Mouse (Mus musculus) ES-Bruce4 (cell line): ENCODE measurements around the gene Hsdl2. TPM values are rescaled to one million over a fixed set of nuclear protein-coding genes. Genes with fewer than 3 reads are reported as not detected.
A peak's percentile ranks its signal among the peaks of the same experiment; 100 is the strongest.

Source experiments
- H3K27ac ChIP-seq: 2 replicates; pipeline ENCODE4 v1.5.1; 2012; ENCODE audit warnings: low read length, inconsistent platforms; ENCODE audit not compliant: insufficient read depth
- H3K27me3 ChIP-seq: 2 replicates; pipeline ENCODE4 v1.6.1; 2012; ENCODE audit warnings: mild to moderate bottlenecking, low read length, inconsistent platforms; ENCODE audit not compliant: control insufficient read depth, poor library complexity, insufficient read depth, severe bottlenecking
- H3K36me3 ChIP-seq: 2 replicates; pipeline ENCODE4 v1.6.1; 2012; ENCODE audit warnings: inconsistent platforms, mild to moderate bottlenecking, low read length, moderate library complexity; ENCODE audit not compliant: control insufficient read depth, poor library complexity, insufficient read depth, severe bottlenecking
- H3K4me1 ChIP-seq: one replicate; pipeline ENCODE4 v1.8.1; 2011; ENCODE audit warnings: low read length; ENCODE audit not compliant: control insufficient read depth, insufficient read depth
- H3K4me3 ChIP-seq: 2 replicates; pipeline ENCODE4 v1.5.1; 2011; ENCODE audit warnings: low read depth, mild to moderate bottlenecking, low read length
- H3K9ac ChIP-seq: 2 replicates; pipeline ENCODE4 v1.6.1; 2012; ENCODE audit warnings: low read depth, mild to moderate bottlenecking, inconsistent platforms; ENCODE audit not compliant: poor library complexity, severe bottlenecking
- H3K9me3 ChIP-seq: replicated peaks from 2 replicates; pipeline ENCODE4 v1.6.1; 2012; ENCODE audit warnings: mild to moderate bottlenecking, low read length, inconsistent platforms; ENCODE audit not compliant: control insufficient read depth, poor library complexity, insufficient read depth, severe bottlenecking
- CTCF ChIP-seq: IDR thresholded peaks from one replicate; pipeline ENCODE4 v1.8.1; 2011; ENCODE audit warnings: low read depth, low read length
- EP300 ChIP-seq: IDR thresholded peaks from 2 replicates; pipeline ENCODE4 v1.6.1; 2011; ENCODE audit warnings: low read depth, low read length; ENCODE audit not compliant: insufficient read depth
- POLR2A ChIP-seq: IDR thresholded peaks from one replicate; pipeline ENCODE4 v1.8.1; 2011; ENCODE audit warnings: low read length; ENCODE audit not compliant: insufficient read depth
- polyA plus RNA-seq: library from polyadenylated mRNA; stranded (reverse); fragments of >200 nt; gene quantifications from 2 replicates; pipeline ENCODE4 v1.2.4, GENCODE M21; 2011; ENCODE audit warnings: low read depth; ENCODE audit not compliant: missing spikeins, insufficient read depth, insufficient read length

Gene Hsdl2
- polyA plus RNA-seq, 1 experiment = 27.3 TPM

- Histone ChIP-seq H3K4me3 (no peak overlapping the region), H3K9me3 (no peaks in the 10 kb centered on the region), H3K4me1 (no peaks in the 10 kb centered on the region), H3K9ac (no peak overlapping the region), H3K36me3 (no peaks in the 10 kb centered on the region), H3K27me3 (peaks cover 1% of the 10 kb centered on the region; the same call in 1 of the 2 replicates), H3K27ac (no peak overlapping the region)
- TF ChIP-seq CTCF (no peak), POLR2A (no peak), EP300 (no peak)
These were observed 34.9 kb upstream of the Hsdl2 start for GRCm38 (mm10) chr4:59546285-59547071.

- H3K9ac ChIP-seq = 0 out of 2 replicates have a peak overlapping the region, but pooled peaks have one; percentile 98
- H3K27me3 ChIP-seq = peaks cover 1% of the 10 kb centered on the region; the same call in 1 of the 2 replicates
- no peak overlapping the region for H3K4me3 ChIP-seq
- TF ChIP-seq POLR2A = no peak
- TF ChIP-seq EP300 = no peak
- TF ChIP-seq CTCF = no peak
- H3K9me3 ChIP-seq = no peaks in the 10 kb centered on the region
- no peaks in the 10 kb centered on the region for H3K36me3 ChIP-seq
- no peaks in the 10 kb centered on the region for H3K4me1 ChIP-seq
- no peak overlapping the region for H3K27ac ChIP-seq
These were observed 34.0 kb upstream of the Hsdl2 start for GRCm38 (mm10) chr4:59547136-59547889.

- peak overlapping the region; percentile 92 for H3K4me3 ChIP-seq
- H3K9me3 ChIP-seq = no peaks in the 10 kb centered on the region
- H3K27me3 ChIP-seq = peaks cover 1% of the 10 kb centered on the region; the same call in 1 of the 2 replicates
- H3K9ac ChIP-seq = peak overlapping the region; percentile 98
- TF ChIP-seq CTCF (no peak), EP300 (no peak), POLR2A (no peak)
- H3K27ac ChIP-seq = peak overlapping the region; percentile 44; the same call in 1 of the 2 replicates
- H3K36me3 ChIP-seq = no peaks in the 10 kb centered on the region
- H3K4me1 ChIP-seq = no peaks in the 10 kb centered on the region
These were observed 33.3 kb upstream of the Hsdl2 start for GRCm38 (mm10) chr4:59548011-59548559.

GRCm38 (mm10) chr4:59548560-59549174, 32.7 kb upstream of the Hsdl2 start:
- peak overlapping the region; percentile 98 for H3K9ac ChIP-seq
- peaks cover 1% of the 10 kb centered on the region; the same call in 1 of the 2 replicates for H3K27me3 ChIP-seq
- peak overlapping the region; percentile 44; the same call in 1 of the 2 replicates for H3K27ac ChIP-seq
- H3K4me3 ChIP-seq = peak overlapping the region; percentile 92
- H3K9me3 ChIP-seq = no peaks in the 10 kb centered on the region
- no peaks in the 10 kb centered on the region for H3K36me3 ChIP-seq
- no peak for TF ChIP-seq CTCF
- H3K4me1 ChIP-seq = no peaks in the 10 kb centered on the region

- Histone ChIP-seq H3K36me3 (no peaks in the 10 kb centered on the region), H3K4me3 (peak within 1 kb of the TSS; percentile 92), H3K4me1 (no peaks in the 10 kb centered on the region), H3K9me3 (no peaks in the 10 kb centered on the region), H3K27ac (peak within 1 kb of the TSS; percentile 44; the same call in 1 of the 2 replicates), H3K27me3 (peaks cover 1% of the 10 kb centered on the region; the same call in 1 of the 2 replicates), H3K9ac (peak within 1 kb of the TSS; percentile 98)
- TF ChIP-seq EP300 = no peak
- no peak for TF ChIP-seq POLR2A
- no peak for TF ChIP-seq CTCF
These were observed 32.0 kb upstream of the Hsdl2 start, which contains the start of gene Ptbp3 for GRCm38 (mm10) chr4:59549175-59549976. Ptbp3 (minus strand) TSS chr4:59549364.
